ENCODE assay signal across 11 mouse cellular contexts in genomic region chr6:87906632-87907031, GRCm38 (mm10). TPM values are rescaled to one million over a fixed set of nuclear protein-coding genes. Genes with fewer than 3 reads are reported as not detected.
A peak's percentile ranks its signal among the peaks of the same experiment; 100 is the strongest.
DNase-seq lines count a peak whose midpoint lies in the region; ATAC-seq and TF ChIP-seq lines count a peak whose summit lies in the region.
"Had no signal": no experiment of that assay in that cellular context is flagged by ENCODE, and none has a peak within 500 bp of the region (broad histone marks: within the 10 kb centered on the region; RNA-seq: fewer than 3 reads in every experiment).

No protein-coding gene starts in this region.

- ATAC-seq in hindbrain, embryonic 13.5 days (ENCODE audit: low FRiP score): no peak
- no peak for ATAC-seq in midbrain, embryonic 11.5 days (ENCODE audit: low FRiP score)
- no peak for ATAC-seq in midbrain, embryonic 13.5 days

- TF ChIP-seq POLR2A in MEL (IDR thresholded peaks at IDR 0.05; ENCODE audit: control insufficient read depth in 1 of 2, insufficient read depth in 1 of 2, low read depth in 1 of 2, low read length in 2 of 2, poor library complexity in 1 of 2): no peak
- no peak for TF ChIP-seq POLR2A in small intestine, adult 2 months (IDR thresholded peaks at IDR 0.05; ENCODE audit: low read depth, low read length)

- H3K9me3 ChIP-seq in hindbrain, embryonic 10.5 days: no peaks in the 10 kb centered on the region
- H3K9me3 ChIP-seq in hindbrain, embryonic 13.5 days: no peaks in the 10 kb centered on the region
- no peaks in the 10 kb centered on the region for H3K9me3 ChIP-seq in midbrain, embryonic 11.5 days (ENCODE audit: control insufficient read depth, low read length)
- H3K9me3 ChIP-seq in midbrain, embryonic 13.5 days: no peaks in the 10 kb centered on the region
- no peaks in the 10 kb centered on the region for H3K9me3 ChIP-seq in MEL (replicated peaks; ENCODE audit: insufficient read depth, low read length)
- H3K9me3 ChIP-seq: embryonic facial prominence, embryonic 12.5 days; heart, embryonic 15.5 days; megakaryocyte, embryonic 14.5 days had no signal

- H3K4me2 ChIP-seq in hindbrain, embryonic 13.5 days: no peak overlapping the region
- no peak overlapping the region for H3K4me2 ChIP-seq in midbrain, embryonic 11.5 days
- no peak overlapping the region for H3K4me2 ChIP-seq in midbrain, embryonic 13.5 days (replicated peaks)
- H3K4me2 ChIP-seq: embryonic facial prominence, embryonic 12.5 days; heart, embryonic 15.5 days had no signal

- peak; percentile 35 to 62 (median 41); a peak in 4 of 6 replicates for TF ChIP-seq CTCF in MEL (IDR thresholded peaks at IDR 0.05 in 2 of 3, conservative IDR thresholded peaks at IDR 0.05 in 1 of 3; ENCODE audit: control insufficient read depth in 1 of 3, insufficient read depth in 1 of 3, low read depth in 2 of 3, low read length in 3 of 3, poor library complexity in 1 of 3, severe bottlenecking in 1 of 3)
- TF ChIP-seq CTCF in small intestine, adult 2 months (IDR thresholded peaks at IDR 0.05; ENCODE audit: extremely low read depth, insufficient read length, insufficient replicate concordance, low read depth, low read length): peak; percentile 45; the same call in 1 of the 2 replicates

- H3K27ac ChIP-seq in hindbrain, embryonic 10.5 days: no peak overlapping the region
- no peak overlapping the region for H3K27ac ChIP-seq in hindbrain, embryonic 13.5 days
- no peak overlapping the region for H3K27ac ChIP-seq in midbrain, embryonic 11.5 days (ENCODE audit: low read depth, low read length)
- H3K27ac ChIP-seq in midbrain, embryonic 13.5 days: no peak overlapping the region
- no peak overlapping the region for H3K27ac ChIP-seq in MEL (ENCODE audit: control insufficient read depth, low read depth, low read length)
- no peak overlapping the region for H3K27ac ChIP-seq in small intestine, adult 2 months (ENCODE audit: insufficient read depth, low read depth, low read length)
- H3K27ac ChIP-seq: embryonic facial prominence, embryonic 12.5 days; heart, embryonic 15.5 days had no signal

- no peak for TF ChIP-seq EP300 in MEL (IDR thresholded peaks at IDR 0.05; ENCODE audit: low read depth in 1 of 2, low read length in 2 of 2)

- peak; percentile 45 for TF ChIP-seq RAD21 in MEL (IDR thresholded peaks at IDR 0.05; ENCODE audit: low read depth, low read length)

- no peak overlapping the region for H3K9ac ChIP-seq in hindbrain, embryonic 13.5 days
- no peak overlapping the region for H3K9ac ChIP-seq in midbrain, embryonic 11.5 days (ENCODE audit: low read length)
- no peak overlapping the region for H3K9ac ChIP-seq in midbrain, embryonic 13.5 days (replicated peaks)
- no peak overlapping the region for H3K9ac ChIP-seq in MEL (ENCODE audit: control insufficient read depth, low read depth, low read length, poor library complexity, severe bottlenecking)
- H3K9ac ChIP-seq: embryonic facial prominence, embryonic 12.5 days; heart, embryonic 15.5 days had no signal

- WGBS in hindbrain, embryonic 10.5 days: 77% methylated on average over 5 of the region's 5 CpGs
- 69% methylated on average over 5 of the region's 5 CpGs for WGBS in hindbrain, embryonic 13.5 days
- 73% methylated on average over 5 of the region's 5 CpGs for WGBS in midbrain, embryonic 11.5 days
- 63% methylated on average over 5 of the region's 5 CpGs for WGBS in midbrain, embryonic 13.5 days
- WGBS in small intestine, adult 2 months: 76% methylated on average over 5 of the region's 5 CpGs

- H3K79me2 ChIP-seq in MEL (ENCODE audit: control insufficient read depth, insufficient read depth, low read length, poor library complexity): no peaks in the 10 kb centered on the region

- no peaks in the 10 kb centered on the region for H3K4me1 ChIP-seq in hindbrain, embryonic 10.5 days (replicated peaks)
- H3K4me1 ChIP-seq in hindbrain, embryonic 13.5 days (replicated peaks): no peaks in the 10 kb centered on the region
- no peaks in the 10 kb centered on the region for H3K4me1 ChIP-seq in midbrain, embryonic 11.5 days (ENCODE audit: control insufficient read depth, insufficient read depth, low read length)
- no peaks in the 10 kb centered on the region for H3K4me1 ChIP-seq in midbrain, embryonic 13.5 days (replicated peaks)
- H3K4me1 ChIP-seq in MEL (ENCODE audit: control insufficient read depth in 1 of 2, insufficient read depth in 2 of 2, low read length in 2 of 2): no peaks in the 10 kb centered on the region
- H3K4me1 ChIP-seq in small intestine, adult 2 months (ENCODE audit: control insufficient read depth, insufficient read depth, insufficient read length, low read length): no peaks in the 10 kb centered on the region
- H3K4me1 ChIP-seq: embryonic facial prominence, embryonic 12.5 days; heart, embryonic 15.5 days; megakaryocyte, embryonic 14.5 days had no signal

- DNase-seq in hindbrain, embryonic 10.5 days (ENCODE audit: low spot score): peak; percentile 29
- DNase-seq in midbrain, embryonic 11.5 days (ENCODE audit: low spot score, missing footprints): peak; percentile 85
- DNase-seq in MEL (ENCODE audit: low read depth, low spot score): peak; percentile 25
- DNase-seq in frontal cortex, postnatal 14 days (ENCODE audit: low spot score in 2 of 2): no peak
- no peak for DNase-seq in layer of hippocampus, adult 9-10 months (ENCODE audit: low spot score)

- no peak overlapping the region for H3K4me3 ChIP-seq in hindbrain, embryonic 10.5 days
- H3K4me3 ChIP-seq in hindbrain, embryonic 13.5 days: no peak overlapping the region
- no peak overlapping the region for H3K4me3 ChIP-seq in midbrain, embryonic 11.5 days (ENCODE audit: low read depth, low read length)
- H3K4me3 ChIP-seq in midbrain, embryonic 13.5 days (replicated peaks): no peak overlapping the region
- no peak overlapping the region for H3K4me3 ChIP-seq in MEL (ENCODE audit: control insufficient read depth in 1 of 2, insufficient read depth in 1 of 2, low read depth in 2 of 2, low read length in 2 of 2)
- H3K4me3 ChIP-seq in small intestine, adult 2 months (ENCODE audit: low read depth, low read length): no peak overlapping the region
- H3K4me3 ChIP-seq: embryonic facial prominence, embryonic 12.5 days; heart, embryonic 15.5 days; megakaryocyte, embryonic 14.5 days had no signal

- peaks cover 99% of the 10 kb centered on the region for H3K36me3 ChIP-seq in hindbrain, embryonic 10.5 days
- H3K36me3 ChIP-seq in hindbrain, embryonic 13.5 days: peaks cover 98% of the 10 kb centered on the region
- H3K36me3 ChIP-seq in midbrain, embryonic 11.5 days (ENCODE audit: control insufficient read depth, insufficient read depth, low read length): peaks cover 42% of the 10 kb centered on the region
- peaks cover 97% of the 10 kb centered on the region for H3K36me3 ChIP-seq in midbrain, embryonic 13.5 days
- peaks cover 0 to 30% of the 10 kb centered on the region in 2 experiments; a peak in 2 of 4 replicates for H3K36me3 ChIP-seq in MEL (ENCODE audit: control insufficient read depth in 1 of 2, insufficient read depth in 2 of 2, low read length in 2 of 2)
- peaks cover 85% of the 10 kb centered on the region for H3K36me3 ChIP-seq in small intestine, adult 2 months (ENCODE audit: control insufficient read depth, insufficient read depth, low read length)

- no peaks in the 10 kb centered on the region for H3K27me3 ChIP-seq in hindbrain, embryonic 10.5 days (ENCODE audit: insufficient read depth, poor library complexity, severe bottlenecking)
- no peaks in the 10 kb centered on the region for H3K27me3 ChIP-seq in hindbrain, embryonic 13.5 days
- H3K27me3 ChIP-seq in midbrain, embryonic 11.5 days (ENCODE audit: control insufficient read depth, insufficient read depth, low read length): no peaks in the 10 kb centered on the region
- no peaks in the 10 kb centered on the region for H3K27me3 ChIP-seq in midbrain, embryonic 13.5 days
- H3K27me3 ChIP-seq in MEL (ENCODE audit: control insufficient read depth in 1 of 2, insufficient read depth in 2 of 2, low read length in 2 of 2): no peaks in the 10 kb centered on the region
- H3K27me3 ChIP-seq in small intestine, adult 2 months (ENCODE audit: control insufficient read depth, insufficient read depth, low read length): no peaks in the 10 kb centered on the region
- H3K27me3 ChIP-seq: embryonic facial prominence, embryonic 12.5 days; heart, embryonic 15.5 days; megakaryocyte, embryonic 14.5 days had no signal

TF ChIP-seq in MEL, 35 proteins besides CTCF, POLR2A, EP300 and RAD21 (continues in another document):
- peak; percentile 60 for TF ChIP-seq SMC3 (IDR thresholded peaks at IDR 0.05; ENCODE audit: low read depth, low read length)

RNA-seq across cellular contexts. Expression of gene Hmces, which starts 7.1 kb away (rescaled TPM):
- polyA plus RNA-seq in hindbrain, embryonic 10.5 days (2016; fragmentation: Nextera tagmentation; extraction: Ambion mirVana): 49.7 and 57.0 TPM in 2 replicates
- 37.0 and 38.5 TPM in 2 replicates for polyA plus RNA-seq in hindbrain, embryonic 13.5 days (2015; fragmentation: Nextera tagmentation; extraction: Ambion mirVana)
- polyA plus RNA-seq in midbrain, embryonic 11.5 days (2014; fragmentation: Nextera tagmentation; extraction: Ambion mirVana): 42.8 and 47.6 TPM in 2 replicates
- 40.3 and 42.7 TPM in 2 replicates for polyA plus RNA-seq in midbrain, embryonic 13.5 days (2015; fragmentation: Nextera tagmentation; extraction: Ambion mirVana)
- 26.3 and 26.8 TPM in 2 replicates for total RNA-seq in MEL (2012; rRNA removed)
- 10 to 100 TPM in 1 of 2 experiments, not detected in 1; 23.6 TPM for polyA plus RNA-seq in MEL (2012; ENCODE audit: insufficient read depth in 1 of 2, insufficient read length in 2 of 2, low read depth in 1 of 2, low replicate concordance in 2 of 2, missing spikeins in 1 of 2)
- 6.5 and 19.8 TPM in 2 replicates for polyA plus RNA-seq in small intestine, adult 2 months (2012; rRNA removed)

RNA-seq across cellular contexts. Expression of gene Copg1, which starts 19.0 kb away (rescaled TPM):
- 155 and 159 TPM in 2 replicates for polyA plus RNA-seq in hindbrain, embryonic 10.5 days (2016; fragmentation: Nextera tagmentation; extraction: Ambion mirVana)
- 165 and 174 TPM in 2 replicates for polyA plus RNA-seq in hindbrain, embryonic 13.5 days (2015; fragmentation: Nextera tagmentation; extraction: Ambion mirVana)
- polyA plus RNA-seq in midbrain, embryonic 11.5 days (2014; fragmentation: Nextera tagmentation; extraction: Ambion mirVana): 124 and 132 TPM in 2 replicates
- 159 TPM in 2 replicates for polyA plus RNA-seq in midbrain, embryonic 13.5 days (2015; fragmentation: Nextera tagmentation; extraction: Ambion mirVana)
- 83.1 and 85.0 TPM in 2 replicates for total RNA-seq in MEL (2012; rRNA removed)
- 100 to 1,000 TPM; 117 to 681 TPM for polyA plus RNA-seq in MEL (2012; ENCODE audit: insufficient read depth in 1 of 2, insufficient read length in 2 of 2, low read depth in 1 of 2, low replicate concordance in 2 of 2, missing spikeins in 1 of 2)
- polyA plus RNA-seq in small intestine, adult 2 months (2012; rRNA removed): 44.8 and 62.5 TPM in 2 replicates

RNA-seq across cellular contexts. Expression of gene Cnbp, which starts 55.7 kb away (rescaled TPM):
- polyA plus RNA-seq in hindbrain, embryonic 10.5 days (2016; fragmentation: Nextera tagmentation; extraction: Ambion mirVana): 1,080 and 1,309 TPM in 2 replicates
- polyA plus RNA-seq in hindbrain, embryonic 13.5 days (2015; fragmentation: Nextera tagmentation; extraction: Ambion mirVana): 599 and 604 TPM in 2 replicates
- 1,266 and 1,289 TPM in 2 replicates for polyA plus RNA-seq in midbrain, embryonic 11.5 days (2014; fragmentation: Nextera tagmentation; extraction: Ambion mirVana)
- polyA plus RNA-seq in midbrain, embryonic 13.5 days (2015; fragmentation: Nextera tagmentation; extraction: Ambion mirVana): 700 and 708 TPM in 2 replicates
- total RNA-seq in MEL (2012; rRNA removed): 726 and 879 TPM in 2 replicates
- polyA plus RNA-seq in MEL (2012; ENCODE audit: insufficient read depth in 1 of 2, insufficient read length in 2 of 2, low read depth in 1 of 2, low replicate concordance in 2 of 2, missing spikeins in 1 of 2): 100 to 1,000 TPM; 201 to 652 TPM
- 63.8 and 77.3 TPM in 2 replicates for polyA plus RNA-seq in small intestine, adult 2 months (2012; rRNA removed)

Comparison
In these comparisons a context has a peak if more than half of its experiments do, and no peak if none do; other contexts are left out.
1. DNase-seq: peak in hindbrain, embryonic 10.5 days (single experiment), midbrain, embryonic 11.5 days (single experiment) and MEL (single experiment); none in frontal cortex, postnatal 14 days (0 of 2) and layer of hippocampus, adult 9-10 months (single experiment).